ENCODE assay signal across 26 mouse cellular contexts in genomic region chr16:92355982-92356381, GRCm38 (mm10). TPM values are rescaled to one million over a fixed set of nuclear protein-coding genes. Genes with fewer than 3 reads are reported as not detected.
A peak's percentile ranks its signal among the peaks of the same experiment; 100 is the strongest.
DNase-seq lines count a peak whose midpoint lies in the region; ATAC-seq and TF ChIP-seq lines count a peak whose summit lies in the region.
"Had no signal": no experiment of that assay in that cellular context is flagged by ENCODE, and none has a peak within 500 bp of the region (broad histone marks: within the 10 kb centered on the region; RNA-seq: fewer than 3 reads in every experiment).

No protein-coding gene starts in this region.

- no peak for ATAC-seq in heart, embryonic 11.5 days (replicated peaks; ENCODE audit: insufficient number of reproducible peaks, low FRiP score, low TSS enrichment)
- ATAC-seq in G1E (ENCODE audit: extremely low read depth, insufficient number of reproducible peaks, low FRiP score, poor library complexity, severe bottlenecking), result no peak
- 0 out of 2 replicates have a peak, but pooled peaks have one; percentile 23 for ATAC-seq in common myeloid progenitor, adult 5-6 weeks (replicated peaks; ENCODE audit: low read depth, poor library complexity, severe bottlenecking)
- ATAC-seq in heart, embryonic 15.5 days (replicated peaks; ENCODE audit: insufficient number of reproducible peaks, insufficient read depth, low FRiP score, low read depth), result no peak
- ATAC-seq in activated CD4-positive, CD25-positive, alpha-beta regulatory T cell, adult 4 months, result no peak
- ATAC-seq: CD4-positive, CD25-positive, alpha-beta regulatory T cell, adult 4 months; forebrain, embryonic 15.5 days; hindbrain, postnatal 0 days had no signal

- peaks cover 36% of the 10 kb centered on the region for H3K4me1 ChIP-seq in heart, embryonic 11.5 days (ENCODE audit: control insufficient read depth, insufficient read depth, low read length)
- peaks cover 52% of the 10 kb centered on the region for H3K4me1 ChIP-seq in G1E (ENCODE audit: insufficient read depth, low read depth, low read length)
- H3K4me1 ChIP-seq in heart, embryonic 15.5 days (replicated peaks), result peaks cover 47% of the 10 kb centered on the region

- no peaks in the 10 kb centered on the region for H3K36me3 ChIP-seq in heart, embryonic 11.5 days (ENCODE audit: control insufficient read depth, insufficient read depth, low read length)
- H3K36me3 ChIP-seq in G1E (replicated peaks), result no peaks in the 10 kb centered on the region
- no peaks in the 10 kb centered on the region for H3K36me3 ChIP-seq in heart, embryonic 15.5 days
- H3K36me3 ChIP-seq: embryonic facial prominence, embryonic 12.5 days; forebrain, embryonic 15.5 days; hindbrain, embryonic 13.5 days had no signal

- whole genome bisulfite sequencing in heart, embryonic 11.5 days (ENCODE audit: insufficient replicate concordance), result 28% methylated on average over 11 of the region's 11 CpGs
- WGBS in heart, embryonic 15.5 days, result 26% methylated on average over 11 of the region's 11 CpGs

- DNase-seq in heart, postnatal 4 days, result no peak
- DNase-seq in G1E (ENCODE audit: low spot score), result no peak
- no peak for DNase-seq in B cell, adult 2 months
- DNase-seq in thymus, postnatal 0 days (ENCODE audit: low spot score), result no peak
- DNase-seq: adrenal gland, postnatal 25 days; cerebellum, adult 18-20 months; cerebellum, postnatal 10 days; embryo, embryonic 11 days; gastrocnemius, postnatal 36 days; kidney, adult 11 months had no signal

- H3K27me3 ChIP-seq in heart, embryonic 11.5 days (ENCODE audit: control insufficient read depth, insufficient read depth, low read length), result no peaks in the 10 kb centered on the region
- H3K27me3 ChIP-seq in G1E (ENCODE audit: insufficient read depth, low read length), result peaks cover 46% of the 10 kb centered on the region
- no peaks in the 10 kb centered on the region for H3K27me3 ChIP-seq in heart, embryonic 15.5 days
- H3K27me3 ChIP-seq: forebrain, embryonic 15.5 days had no signal

- H3K27ac ChIP-seq in heart, embryonic 11.5 days (ENCODE audit: low read depth, low read length), result peak overlapping the region; percentile 0; the same call in 1 of the 2 replicates
- peak overlapping the region; percentile 78 for H3K27ac ChIP-seq in heart, embryonic 15.5 days
- H3K27ac ChIP-seq: embryonic facial prominence, embryonic 12.5 days; forebrain, embryonic 15.5 days; heart, adult 2 months; hindbrain, embryonic 13.5 days; hindbrain, postnatal 0 days had no signal

- H3K4me2 ChIP-seq in heart, embryonic 11.5 days, result no peak overlapping the region
- peak overlapping the region; percentile 53 for H3K4me2 ChIP-seq in heart, embryonic 15.5 days
- H3K4me2 ChIP-seq: embryonic facial prominence, embryonic 12.5 days; forebrain, embryonic 15.5 days; hindbrain, embryonic 13.5 days had no signal

- no peak overlapping the region for H3K9ac ChIP-seq in heart, embryonic 11.5 days (ENCODE audit: low read depth, low read length)
- H3K9ac ChIP-seq in heart, embryonic 15.5 days, result peak overlapping the region; percentile 29
- H3K9ac ChIP-seq: embryonic facial prominence, embryonic 12.5 days; forebrain, embryonic 15.5 days; hindbrain, embryonic 13.5 days had no signal

- H3K9me3 ChIP-seq in heart, embryonic 11.5 days (replicated peaks; ENCODE audit: control insufficient read depth, low read length), result no peaks in the 10 kb centered on the region
- no peaks in the 10 kb centered on the region for H3K9me3 ChIP-seq in G1E (replicated peaks)
- H3K9me3 ChIP-seq in heart, embryonic 15.5 days (replicated peaks), result no peaks in the 10 kb centered on the region
- H3K9me3 ChIP-seq: embryonic facial prominence, embryonic 12.5 days; forebrain, embryonic 15.5 days; hindbrain, embryonic 13.5 days had no signal

- H3K4me3 ChIP-seq in heart, embryonic 11.5 days (ENCODE audit: low read depth, low read length), result no peak overlapping the region
- peak overlapping the region; percentile 59; the same call in 1 of the 2 replicates for H3K4me3 ChIP-seq in G1E (ENCODE audit: low read depth, low read length)
- no peak overlapping the region for H3K4me3 ChIP-seq in heart, embryonic 15.5 days
- H3K4me3 ChIP-seq: embryonic facial prominence, embryonic 12.5 days; forebrain, embryonic 15.5 days; heart, adult 2 months; hindbrain, embryonic 13.5 days had no signal

- no peak for TF ChIP-seq CTCF in G1E (IDR thresholded peaks at IDR 0.05; ENCODE audit: low read depth, low read length)

RNA-seq across cellular contexts. Expression of gene Kcne1, which starts 3.3 kb away (rescaled TPM):
- 64.5 TPM in 2 replicates for polyA plus RNA-seq in heart, embryonic 11.5 days (2014; fragmentation: Nextera tagmentation; extraction: Ambion mirVana)
- 100 to 1,000 TPM; 317 to 359 TPM for total RNA-seq in heart, postnatal 4 days (2021)
- not detected in 2 replicates for total RNA-seq in G1E (2014; fragmentation: Nextera tagmentation)
- total RNA-seq in G1E (2017), result 0.06 and 0.33 TPM in 2 replicates
- polyA plus RNA-seq in G1E (2012), result not detected in 2 replicates
- total RNA-seq in common myeloid progenitor, adult 5-6 weeks (2017), result not detected in 2 replicates
- 120 and 162 TPM in 2 replicates for polyA plus RNA-seq in heart, embryonic 15.5 days (2015; fragmentation: Nextera tagmentation; extraction: Ambion mirVana)
- polyA plus RNA-seq in thymus, postnatal 0 days (2015; fragmentation: Nextera tagmentation; extraction: Ambion mirVana), result 0.08 TPM in 2 replicates
- polyA plus RNA-seq in activated CD4-positive, CD25-positive, alpha-beta regulatory T cell, adult 4 months (2017; shearing (Covaris generic)), result not detected
- total RNA-seq: adrenal gland, adult 18-20 months; adrenal gland, postnatal 25 days; gastrocnemius, adult 8-10 months; gastrocnemius, postnatal 36 days; hematopoietic stem cell, adult 5-6 weeks; MEL had no signal
- polyA plus RNA-seq: CD4-positive, CD25-positive, alpha-beta regulatory T cell, adult 4 months; forebrain, embryonic 15.5 days; intestine, embryonic 14.5 days had no signal

RNA-seq across cellular contexts. Expression of gene Fam243, which starts 34.7 kb away (rescaled TPM):
- polyA plus RNA-seq in heart, embryonic 11.5 days (2014; fragmentation: Nextera tagmentation; extraction: Ambion mirVana), result not detected in 2 replicates
- total RNA-seq in heart, postnatal 4 days (2021), result 1 to 10 TPM in 1 of 2 experiments, under 1 TPM in 1; 0.68 to 1.0 TPM
- not detected in 2 replicates for total RNA-seq in G1E (2014; fragmentation: Nextera tagmentation)
- 0.06 and 0.11 TPM in 2 replicates for total RNA-seq in G1E (2017)
- not detected in 2 replicates for polyA plus RNA-seq in G1E (2012)
- not detected in 2 replicates for total RNA-seq in common myeloid progenitor, adult 5-6 weeks (2017)
- polyA plus RNA-seq in heart, embryonic 15.5 days (2015; fragmentation: Nextera tagmentation; extraction: Ambion mirVana), result not detected in 2 replicates
- polyA plus RNA-seq in thymus, postnatal 0 days (2015; fragmentation: Nextera tagmentation; extraction: Ambion mirVana), result 0.05 TPM in 1 of 2 replicates, not detected in the other
- polyA plus RNA-seq in activated CD4-positive, CD25-positive, alpha-beta regulatory T cell, adult 4 months (2017; shearing (Covaris generic)), result not detected
- total RNA-seq: adrenal gland, adult 18-20 months; adrenal gland, postnatal 25 days; gastrocnemius, adult 8-10 months; gastrocnemius, postnatal 36 days; hematopoietic stem cell, adult 5-6 weeks; hindbrain, postnatal 0 days; MEL had no signal
- polyA plus RNA-seq: CD4-positive, CD25-positive, alpha-beta regulatory T cell, adult 4 months; embryonic facial prominence, embryonic 12.5 days; forebrain, embryonic 11.5 days; hindbrain, embryonic 13.5 days; hindbrain, postnatal 0 days; intestine, embryonic 14.5 days had no signal

RNA-seq across cellular contexts. Expression of gene Smim11, which starts 54.9 kb away (rescaled TPM):
- polyA plus RNA-seq in heart, embryonic 11.5 days (2014; fragmentation: Nextera tagmentation; extraction: Ambion mirVana), result 117 and 119 TPM in 2 replicates
- 10 to 100 TPM; 43.6 to 44.9 TPM for total RNA-seq in heart, postnatal 4 days (2021)
- total RNA-seq in G1E (2014; fragmentation: Nextera tagmentation) (23.1 and 24.8 TPM in 2 replicates), G1E (2017) (82.4 and 107 TPM in 2 replicates)
- 6.6 and 7.3 TPM in 2 replicates for polyA plus RNA-seq in G1E (2012)
- total RNA-seq in common myeloid progenitor, adult 5-6 weeks (2017), result 144 and 171 TPM in 2 replicates
- polyA plus RNA-seq in heart, embryonic 15.5 days (2015; fragmentation: Nextera tagmentation; extraction: Ambion mirVana), result 100 and 145 TPM in 2 replicates
- polyA plus RNA-seq in thymus, postnatal 0 days (2015; fragmentation: Nextera tagmentation; extraction: Ambion mirVana), result 157 and 168 TPM in 2 replicates
- polyA plus RNA-seq in activated CD4-positive, CD25-positive, alpha-beta regulatory T cell, adult 4 months (2017; shearing (Covaris generic)), result 100 to 1,000 TPM; 121 to 124 TPM

Comparison
In these comparisons a context has a peak if more than half of its experiments do, and no peak if none do; other contexts are left out.
1. RNA of gene Kcne1, which starts 3.3 kb away (polyA plus RNA-seq): 120 to 162 TPM in heart, embryonic 15.5 days and 64.5 TPM in heart, embryonic 11.5 days; 0.08 TPM in thymus, postnatal 0 days, not detected in G1E and not detected in activated CD4-positive, CD25-positive, alpha-beta regulatory T cell, adult 4 months; every median in the first group is over 10 times any median in the second.
2. RNA of gene Smim11, which starts 54.9 kb away (polyA plus RNA-seq): 157 to 168 TPM in thymus, postnatal 0 days, 100 to 145 TPM in heart, embryonic 15.5 days, 121 to 124 TPM in activated CD4-positive, CD25-positive, alpha-beta regulatory T cell, adult 4 months and 117 to 119 TPM in heart, embryonic 11.5 days; 6.6 to 7.3 TPM in G1E; every median in the first group is over 10 times any median in the second.